Mouse (Mus musculus) CD4-positive, CD25-positive, alpha-beta regulatory T cell, adult 2 months (primary cell): Measurements from ENCODE around the gene Icam2.
"Not testable (repeated sequence)": the region's sequence is repeated elsewhere in the genome, so short reads cannot be mapped to it uniquely, and the experiment has no call there.

Experiments used
- DNase-seq: peaks from one replicate; pipeline ENCODE4 v3.0.0-alpha.2; 2012; ENCODE audit warnings: low read depth, low spot score

Gene Icam2

DNA sequence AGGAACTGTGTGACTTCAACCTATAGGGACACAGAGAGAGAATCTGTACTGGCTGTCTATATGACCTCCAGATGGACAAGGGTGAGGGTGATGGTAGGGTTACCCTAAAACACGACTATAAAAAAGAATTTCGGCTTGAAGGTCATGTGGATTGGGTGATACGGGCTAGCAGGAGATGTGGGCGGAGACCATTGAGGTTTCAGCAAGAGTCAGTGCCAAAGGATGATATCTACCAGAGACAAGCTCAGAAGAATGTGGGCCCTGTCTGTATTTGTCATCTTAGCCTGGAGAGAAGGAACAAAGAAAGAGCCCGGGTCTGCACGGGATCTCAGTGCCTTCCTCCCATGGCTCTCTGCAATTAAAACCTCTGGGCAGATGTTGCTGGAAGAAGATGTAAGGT, 38.1 kb downstream of the Icam2 start:
- DNase-seq, result no peak

DNA sequence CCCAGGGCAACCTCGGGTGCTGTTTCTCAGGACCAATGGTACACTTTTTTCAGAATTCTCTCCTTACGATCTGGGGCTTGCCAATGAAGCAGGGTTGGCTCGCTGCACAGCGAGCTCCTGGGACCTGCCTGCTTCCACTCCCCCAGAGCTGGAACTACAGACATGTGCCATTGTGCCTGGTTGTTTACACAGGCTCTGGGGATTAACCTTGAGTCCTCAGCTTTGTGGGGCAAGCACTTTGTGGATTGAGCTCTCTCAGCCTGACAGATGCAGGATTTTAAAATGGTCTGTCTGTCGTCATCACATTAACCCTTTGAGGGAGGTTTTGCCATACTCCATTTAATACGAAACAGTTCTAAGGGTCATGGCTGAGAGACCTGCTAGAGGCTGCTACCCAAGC, 43.0 kb downstream of the Icam2 start:
- DNase-seq, result no peak

- DNase-seq, result no peak
These were observed 46.8 kb downstream of the Icam2 start for GRCm38 (mm10) chr11:106340990-106341520.

- DNase-seq, result not testable (repeated sequence)
These were observed 48.6 kb downstream of the Icam2 start for GRCm38 (mm10) chr11:106339323-106339722.

DNA sequence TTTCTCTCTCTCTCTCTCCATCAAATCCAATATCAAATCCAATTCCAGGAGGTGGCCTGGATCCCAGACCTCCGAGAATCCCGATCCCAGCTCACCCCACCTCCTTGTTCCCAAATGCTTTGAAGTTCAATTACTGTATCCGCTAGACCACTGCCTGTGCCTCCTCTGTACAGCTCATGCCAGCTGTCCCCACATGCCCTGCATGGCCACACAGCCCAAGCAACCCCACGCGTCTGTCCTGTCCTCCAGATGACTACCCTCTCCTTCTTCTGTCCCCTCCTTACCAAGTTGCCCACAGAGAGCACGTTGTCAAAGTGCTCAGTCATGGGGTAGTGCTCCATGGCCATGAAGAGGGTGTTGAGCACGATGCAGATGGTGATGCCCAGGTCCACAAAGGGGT, 49.0 kb downstream of the Icam2 start:
- no peak for DNase-seq

DNA sequence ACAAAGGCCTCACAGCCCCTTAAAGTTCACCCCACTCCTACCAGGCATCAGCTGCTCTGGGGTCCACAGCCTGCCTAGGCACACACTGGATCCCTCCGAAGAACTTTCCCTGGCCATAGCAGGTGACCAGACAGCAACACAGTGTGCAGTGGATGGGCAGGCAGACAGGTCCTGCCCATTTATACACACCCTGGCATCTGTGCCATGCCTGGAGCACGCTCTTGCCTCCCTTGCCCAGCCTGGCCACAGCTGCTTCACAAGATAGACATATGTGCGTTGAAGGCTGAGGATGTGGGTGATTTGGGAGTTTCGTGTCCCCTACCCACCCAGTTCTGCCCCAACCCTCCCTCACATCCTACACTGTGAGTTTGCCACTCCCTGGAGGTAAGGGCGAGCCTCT, 49.8 kb downstream of the Icam2 start:
- DNase-seq, result no peak

DNA sequence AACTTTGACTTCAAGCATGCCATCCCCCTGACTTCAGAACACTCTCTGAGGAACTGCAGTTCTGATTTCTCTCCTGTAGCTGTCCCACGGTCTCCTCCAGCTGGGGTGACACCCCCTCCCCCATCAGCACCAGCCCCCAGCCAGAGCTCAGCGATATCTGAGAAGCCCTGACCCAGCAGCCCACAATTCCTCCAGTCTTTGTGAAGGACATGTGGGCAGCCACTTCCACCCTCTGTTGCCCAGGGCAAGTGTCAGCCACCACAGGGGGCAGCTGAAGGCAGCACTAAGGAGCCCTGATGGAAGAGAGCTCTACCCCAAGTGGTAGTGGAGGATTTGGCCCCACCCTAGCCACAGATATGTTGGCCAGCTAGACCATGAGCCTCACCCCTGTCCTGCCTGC, 53.8 kb downstream of the Icam2 start:
- no peak for DNase-seq

GRCm38 (mm10) chr11:106332458-106332857, 55.4 kb downstream of the Icam2 start:
- DNase-seq, result no peak

- peak; percentile 85 for DNase-seq
These were observed 58.2 kb downstream of the Icam2 start for GRCm38 (mm10) chr11:106329682-106330081.

DNA sequence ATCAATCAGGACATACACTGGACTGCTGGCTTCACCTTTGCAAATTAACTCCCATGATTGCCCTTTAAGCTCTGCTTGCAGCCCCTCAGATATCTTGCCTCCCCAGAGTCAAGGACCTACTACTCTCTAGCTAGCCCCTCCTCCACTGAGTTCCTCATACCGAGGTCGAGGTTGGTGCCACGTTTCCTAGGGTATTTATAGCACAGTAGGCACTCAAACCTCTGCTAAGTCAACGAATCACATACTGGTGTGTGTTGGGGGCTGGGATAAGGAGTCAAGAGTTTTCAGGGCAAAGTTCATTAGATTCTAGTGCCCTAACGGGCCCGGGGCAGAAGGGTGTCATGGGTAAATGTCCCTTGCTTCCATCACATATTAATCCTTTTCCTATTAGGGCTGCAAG, 58.7 kb downstream of the Icam2 start:
- no peak for DNase-seq

- DNase-seq, result no peak
These were observed 59.4 kb downstream of the Icam2 start for GRCm38 (mm10) chr11:106328521-106328920.
